18 mouse cellular contexts compared by ENCODE assay signal in the genomic region with DNA sequence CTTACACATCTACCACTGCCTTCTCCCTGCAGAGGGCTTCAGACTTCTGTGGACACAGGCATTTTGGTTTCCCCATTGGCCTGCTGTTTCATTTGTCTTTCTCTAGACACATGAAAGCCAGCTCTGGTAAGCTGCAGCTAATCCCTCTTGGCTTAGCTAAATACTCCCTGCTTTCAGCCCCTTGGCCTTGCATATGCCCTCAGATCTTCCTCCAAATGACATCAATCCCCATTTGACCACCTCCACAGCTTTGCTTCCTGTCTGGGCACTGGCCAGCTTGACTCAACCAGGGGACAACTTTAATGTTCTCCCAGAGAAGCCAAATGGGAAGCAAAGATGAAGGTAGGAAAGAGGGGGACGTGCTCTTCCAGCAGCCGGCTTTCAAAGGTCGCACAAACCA. TPM values are rescaled to one million over a fixed set of nuclear protein-coding genes. Genes with fewer than 3 reads are reported as not detected.
DNase-seq lines count a peak whose midpoint lies in the region.
"Had no signal": no experiment of that assay in that cellular context is flagged by ENCODE, and none has a peak within 500 bp of the region (broad histone marks: within the 10 kb centered on the region; RNA-seq: fewer than 3 reads in every experiment).

No protein-coding gene starts in this region.

- DNase-seq in adrenal gland, adult 2 months: peak; percentile 59
- DNase-seq in adrenal gland, adult 18-20 months (ENCODE audit: low spot score in 2 of 2): no peak
- peak; percentile 3 to 22 for DNase-seq in kidney, postnatal 4 days
- no peak for DNase-seq in kidney, adult 11 months
- DNase-seq in adrenal gland, postnatal 10 days: peak; percentile 44
- peak; percentile 50 for DNase-seq in retina, postnatal 7 days (ENCODE audit: low read depth, low spot score)
- no peak for DNase-seq in urinary bladder, postnatal 10 days (ENCODE audit: low spot score)
- DNase-seq: cerebellum, adult 11 months; cerebellum, adult 9-11 months; gastrocnemius, postnatal 36 days; heart, adult 2 months; heart, postnatal 14 days; kidney, postnatal 36 days; liver, embryonic 13.5 days; lung, adult 2 months; lung, postnatal 14 days; right cerebral cortex, postnatal 4 days; thymus, postnatal 36 days had no signal

RNA-seq across cellular contexts. Expression of gene Nxpe4, which starts 15.1 kb away (rescaled TPM):
- 1 to 10 TPM; 2.1 to 5.0 TPM for total RNA-seq in adrenal gland, adult 2 months (2021)
- polyA plus RNA-seq in adrenal gland, adult 2 months (2012; rRNA removed): 0.67 and 1.1 TPM in 2 replicates
- total RNA-seq in adrenal gland, adult 18-20 months (2021): 1 to 10 TPM; 1.7 to 2.6 TPM
- total RNA-seq in adrenal gland, postnatal 10 days (2021): 10 to 100 TPM in 1 of 2 experiments, 1 to 10 TPM in 1; 8.8 to 12.7 TPM

Comparison
In these comparisons a context has a peak if more than half of its experiments do, and no peak if none do; other contexts are left out.
1. DNase-seq: peak in adrenal gland, adult 2 months (single experiment), kidney, postnatal 4 days (2 of 2), adrenal gland, postnatal 10 days (single experiment) and retina, postnatal 7 days (single experiment); none in adrenal gland, adult 18-20 months (0 of 2), kidney, adult 11 months (single experiment) and urinary bladder, postnatal 10 days (single experiment).